Mouse (Mus musculus): ENCODE data around the gene Fgf2.

- TF ChIP-seq CTCF (IDR thresholded peaks at IDR 0.05; ENCODE audit: low read depth), result peak; percentile 42
- no peak for TF ChIP-seq EP300 (IDR thresholded peaks at IDR 0.05; ENCODE audit: low read depth)
Observed at GRCm38 (mm10) chr3:37418961-37419457, 70.9 kb downstream of the Fgf2 start.

Measured in liver, postnatal 0 days (tissue).